Mouse (Mus musculus) urinary bladder, postnatal 10 days (tissue): ENCODE results near the gene Ddx52.

ENCODE experiments used
- DNase-seq: peaks from one replicate; pipeline ENCODE4 v3.0.0; 2022; ENCODE audit warnings: low spot score

Ddx52 gene

DNA sequence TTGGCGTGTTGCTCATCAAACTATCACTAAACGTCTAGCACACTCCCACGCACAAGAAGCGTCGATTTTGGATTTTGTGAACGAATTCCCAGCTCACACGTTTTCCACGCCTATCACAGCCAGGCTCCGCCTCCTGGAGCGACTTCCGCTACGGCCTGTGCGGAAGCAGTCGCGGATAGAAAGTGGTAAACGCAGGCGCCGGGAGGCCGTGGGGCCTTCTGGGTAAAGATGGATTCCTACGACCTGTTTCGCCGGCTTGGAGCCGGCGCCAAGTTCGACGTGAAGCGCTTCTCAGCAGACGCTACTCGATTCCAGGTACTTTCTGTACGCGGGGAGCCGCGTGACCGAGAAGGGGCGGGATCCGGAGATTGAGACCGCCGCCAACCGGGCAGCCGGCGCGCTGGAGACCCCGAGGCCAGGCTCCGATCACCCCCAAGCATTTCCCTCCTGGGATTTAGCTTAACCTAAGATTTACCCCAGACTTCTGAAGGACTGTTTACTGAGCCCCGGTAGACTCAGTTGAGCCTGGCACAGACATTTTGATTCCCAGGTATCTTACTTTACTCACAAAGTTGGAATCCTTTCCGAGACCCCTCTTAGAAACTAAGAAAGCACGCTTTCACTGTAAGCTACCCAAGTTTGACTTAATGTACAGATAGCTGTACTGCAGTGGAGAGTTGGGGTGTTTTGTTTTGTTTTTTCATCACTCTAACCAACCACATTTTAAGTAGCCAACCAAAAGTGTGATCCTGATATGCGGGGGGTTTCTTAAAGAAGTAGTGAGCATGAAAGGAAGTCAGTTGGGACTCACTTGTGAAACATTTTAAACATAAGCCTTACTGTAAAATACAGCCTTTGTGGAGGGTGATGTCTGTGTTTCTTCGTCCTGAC lies at the start of gene Ddx52:
TSS of gene Ddx52 (plus strand) at position 113 of the 891 bp plus-strand sequence.
- DNase-seq: peak; percentile 43

DNA sequence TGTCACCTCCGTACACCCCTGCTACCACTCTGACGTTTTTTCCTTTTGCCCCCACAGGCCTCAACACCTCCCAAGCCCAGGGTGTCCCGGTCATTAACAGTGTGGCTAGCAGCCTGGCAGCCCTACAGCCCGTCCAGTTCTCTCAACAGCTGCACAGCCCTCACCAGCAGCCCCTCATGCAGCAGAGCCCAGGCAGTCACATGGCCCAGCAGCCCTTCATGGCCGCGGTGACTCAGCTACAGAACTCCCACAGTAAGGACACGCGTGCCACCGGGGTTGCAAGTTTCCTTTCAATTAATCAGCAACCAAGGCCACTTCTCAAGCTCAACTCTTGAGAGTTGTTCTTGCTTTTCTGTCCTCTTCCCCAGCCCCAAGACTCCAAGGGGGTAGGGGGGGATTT lies 48.5 kb upstream of the Ddx52 start:
- no peak for DNase-seq

DNA sequence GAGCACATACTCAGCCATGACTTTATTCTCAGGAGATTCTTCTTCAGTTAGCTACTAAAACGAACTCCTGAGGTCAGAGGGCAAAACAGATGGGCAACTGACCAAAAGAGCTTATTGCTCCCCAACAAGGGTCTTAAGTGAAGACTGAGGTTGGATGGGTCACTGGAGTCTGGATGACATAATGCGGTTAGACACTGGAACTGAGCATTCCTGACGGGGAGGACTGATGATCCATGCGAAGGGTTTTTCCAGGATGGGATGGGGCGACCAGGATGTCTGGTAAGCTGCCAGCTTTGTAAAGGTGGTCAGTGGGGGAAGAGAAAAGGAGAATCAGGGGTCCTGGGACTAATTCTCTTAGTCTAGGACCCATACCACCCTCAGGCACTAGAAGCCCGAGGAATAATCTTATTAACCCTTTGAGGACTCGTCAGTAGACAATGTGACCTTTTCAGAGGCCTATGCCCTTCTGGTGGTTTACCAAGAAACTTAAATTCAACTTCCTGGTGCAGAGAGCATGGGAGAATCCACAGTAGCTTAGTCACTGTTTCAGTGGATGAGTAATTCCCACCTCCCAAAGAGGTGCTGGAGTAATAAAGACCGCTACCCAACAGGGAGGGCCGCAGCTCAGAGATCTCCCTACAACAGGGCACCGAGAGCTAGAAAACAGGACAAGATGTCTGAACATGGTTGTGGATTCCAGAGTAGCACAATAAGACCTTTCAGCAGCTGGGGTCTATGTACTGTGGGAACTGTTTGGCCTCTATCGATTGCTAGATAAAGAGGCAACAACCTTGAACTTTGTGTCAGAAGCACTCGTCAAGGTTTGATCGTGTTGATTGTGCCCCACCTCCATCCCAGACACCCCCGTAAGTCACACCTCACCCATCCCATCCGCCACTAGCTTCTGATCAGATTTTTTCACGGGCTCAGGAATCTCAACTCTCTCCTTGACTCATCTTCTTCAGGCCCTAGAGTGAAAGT lies 45.1 kb upstream of the Ddx52 start:
- DNase-seq: no peak

DNA sequence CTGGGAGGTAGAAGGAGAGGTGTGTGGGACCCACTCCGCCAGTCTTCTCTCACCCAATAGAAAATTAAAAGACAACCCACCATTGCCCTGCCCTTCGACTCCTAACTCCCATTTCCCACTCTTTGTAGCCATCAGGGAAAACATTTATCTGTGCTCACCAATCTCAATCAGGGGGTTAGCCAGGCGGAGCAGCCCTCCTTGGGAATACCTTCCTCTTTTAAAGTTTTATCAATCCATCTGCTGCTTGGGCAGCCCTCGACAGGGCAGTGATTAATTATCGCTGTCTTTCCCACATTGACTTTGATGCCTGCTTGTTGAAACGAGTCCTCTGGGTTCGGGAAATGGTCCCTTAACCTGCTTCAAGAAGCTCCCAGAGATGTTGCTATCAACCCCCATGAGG lies 44.3 kb upstream of the Ddx52 start:
- DNase-seq: no peak

DNA sequence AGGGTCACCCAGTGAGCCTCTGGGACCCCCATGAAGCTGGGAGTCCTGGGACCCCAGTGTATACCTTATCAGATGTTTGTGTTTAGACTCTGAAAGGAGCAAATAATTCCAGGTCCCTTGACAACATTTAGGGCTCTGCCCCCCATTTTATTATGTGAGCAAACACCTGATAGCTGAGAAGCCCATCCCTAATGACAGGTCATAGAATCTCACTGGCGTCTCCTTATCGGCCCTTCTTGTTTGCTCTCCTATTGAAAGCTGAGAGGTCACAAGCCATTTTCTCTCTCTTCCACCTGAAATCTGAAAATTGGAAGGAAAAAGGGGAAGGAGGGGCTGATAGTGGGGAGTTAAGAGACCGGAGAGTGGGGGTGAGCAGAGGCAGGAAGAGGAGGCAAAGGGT lies 39.0 kb upstream of the Ddx52 start:
- DNase-seq: no peak

DNA sequence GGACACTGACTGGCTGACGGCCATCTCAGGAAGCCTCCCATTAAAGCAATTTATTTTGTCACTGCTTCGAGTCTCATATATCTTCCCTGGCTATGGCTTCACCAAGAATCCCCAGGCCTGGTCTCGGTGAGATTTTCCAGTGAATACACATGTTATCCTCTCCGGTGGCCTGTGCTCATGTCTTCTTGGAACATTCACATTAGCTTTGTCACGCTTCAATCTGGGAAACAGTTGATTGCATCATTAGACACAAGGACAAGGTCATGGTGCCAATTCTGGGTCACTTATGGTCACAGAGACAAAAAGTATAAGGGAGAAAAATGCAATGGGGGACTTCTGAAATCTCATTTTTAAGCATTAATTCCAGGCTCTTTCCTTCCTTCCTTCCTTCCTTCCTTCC lies 36.1 kb upstream of the Ddx52 start:
- DNase-seq: no peak

DNA sequence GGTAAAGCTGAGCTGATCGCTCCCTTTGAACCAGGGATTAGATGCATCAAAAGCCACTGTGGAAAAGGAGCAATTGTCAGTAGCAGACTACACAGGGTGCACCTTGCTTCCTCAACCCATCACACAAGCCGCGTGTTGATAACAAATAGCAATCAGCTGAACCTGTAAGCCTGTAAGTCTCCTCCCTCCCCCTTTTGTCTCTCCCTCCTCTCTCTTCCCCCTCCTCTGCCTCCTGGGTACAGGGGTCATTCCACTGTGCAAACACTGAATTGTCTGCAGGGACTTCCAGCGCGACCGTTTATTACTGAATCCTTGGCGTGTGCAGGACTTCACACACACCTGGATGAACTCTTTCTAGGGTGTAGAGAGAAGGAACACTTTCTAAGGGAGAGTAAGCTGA lies 33.5 kb upstream of the Ddx52 start:
- no peak for DNase-seq

DNA sequence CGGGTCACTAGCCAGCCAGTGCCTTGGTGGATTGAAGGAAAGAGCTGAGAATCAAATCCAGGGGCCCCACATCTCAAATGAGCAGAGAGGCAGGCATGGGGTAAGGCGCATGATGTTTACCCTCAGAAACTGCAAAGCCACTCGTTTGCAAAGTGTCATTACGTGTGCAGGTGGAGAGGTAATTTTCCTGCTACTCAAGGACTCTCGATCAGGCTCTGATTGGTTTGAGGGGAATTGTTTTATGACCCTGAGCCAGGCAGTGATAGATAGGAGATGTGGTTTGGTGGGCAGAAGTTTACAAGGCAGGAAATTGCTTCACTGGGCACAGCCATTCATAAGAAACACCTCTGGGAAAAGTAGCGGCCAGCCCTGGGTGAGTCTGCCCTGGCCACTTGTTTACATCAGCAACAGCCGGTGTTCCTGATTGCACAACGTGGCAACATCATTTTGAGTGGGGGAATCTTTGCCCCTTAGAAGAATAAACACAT lies 28.0 kb upstream of the Ddx52 start:
- no peak for DNase-seq

DNA sequence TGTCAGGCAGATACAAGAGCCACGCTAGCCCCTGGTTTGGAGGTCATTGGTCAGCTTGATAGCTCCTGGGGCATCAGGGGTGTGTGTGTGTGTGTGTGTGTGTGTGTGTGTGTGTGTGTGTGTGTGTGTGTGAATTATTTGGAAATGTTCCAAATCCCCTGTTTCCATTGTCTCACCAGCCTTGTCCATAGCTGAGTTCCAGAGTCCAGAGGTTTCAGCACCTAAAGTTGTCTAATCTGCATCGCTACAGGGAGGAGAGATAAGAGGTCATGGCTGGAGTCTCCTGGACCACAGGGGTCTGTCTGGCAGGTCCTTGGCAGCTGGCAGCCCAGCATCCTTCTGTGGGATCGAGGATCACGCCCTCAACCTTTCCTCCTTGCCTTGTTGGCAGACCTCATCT lies 27.4 kb upstream of the Ddx52 start:
- DNase-seq: no peak

DNA sequence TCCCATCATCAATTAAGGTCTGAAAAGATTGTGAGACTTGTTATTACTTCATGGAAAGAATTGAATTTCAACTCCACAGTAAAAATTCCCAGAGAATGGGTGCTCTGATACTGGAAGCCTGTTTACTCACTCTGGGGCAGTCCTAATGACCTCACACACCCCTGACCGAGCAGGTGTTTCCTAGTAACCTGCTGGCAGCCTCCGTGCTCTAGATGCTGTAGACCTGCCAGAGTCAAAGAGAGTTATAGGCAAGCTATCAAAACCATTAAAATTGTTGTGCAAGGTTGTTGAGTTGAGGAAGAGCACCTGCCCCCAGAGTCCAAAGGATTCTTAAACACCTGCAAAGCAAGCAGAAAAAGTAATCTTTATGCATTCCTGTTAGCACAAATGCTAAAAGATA lies 19.3 kb upstream of the Ddx52 start:
- DNase-seq: no peak

DNA sequence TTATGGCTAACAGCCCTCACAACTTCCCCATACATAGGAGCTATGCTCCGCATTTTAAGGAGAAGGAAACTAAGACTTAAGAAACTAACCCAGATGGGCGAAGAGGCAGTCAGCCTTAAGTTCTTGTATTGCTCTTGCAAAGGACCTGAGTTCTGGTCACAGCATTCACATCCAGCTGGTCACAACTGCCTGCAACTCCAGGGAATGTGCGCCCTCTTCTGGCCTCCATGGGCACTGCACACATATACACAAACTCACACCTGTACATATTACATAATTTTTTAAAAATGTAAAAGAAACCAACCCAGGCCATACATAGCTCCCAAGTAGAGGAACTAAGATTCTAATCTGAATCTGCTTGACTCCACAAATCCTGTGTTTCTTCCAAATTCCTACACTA lies 14.8 kb upstream of the Ddx52 start:
- no peak for DNase-seq

DNA sequence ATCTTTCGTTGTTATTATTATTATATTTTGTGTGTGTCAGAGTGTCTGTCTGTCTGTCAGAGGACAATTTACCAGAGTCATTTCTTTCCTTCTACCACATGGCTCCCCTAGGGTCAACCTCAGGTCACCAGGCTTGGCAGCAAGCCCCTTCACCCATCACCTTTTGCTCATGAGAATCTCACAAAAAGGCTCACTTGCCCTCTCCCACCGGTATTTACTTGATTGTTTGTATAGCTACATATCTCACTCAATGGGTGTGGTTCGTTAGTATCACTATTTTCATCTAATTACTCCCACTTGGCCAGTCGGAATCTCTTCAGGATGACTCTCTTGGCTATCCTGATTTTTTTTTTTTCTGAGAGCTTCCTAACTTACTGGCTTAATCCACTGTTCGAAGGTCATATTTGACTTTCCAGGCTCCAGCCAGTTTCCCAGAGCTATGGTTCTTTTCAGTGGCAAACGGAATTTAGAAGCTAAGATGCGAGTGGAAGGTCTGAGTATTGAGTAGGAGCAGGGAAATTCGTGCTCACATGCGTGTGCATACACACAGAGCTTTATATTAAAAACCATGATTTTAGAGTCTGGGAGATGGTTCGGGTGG lies 9.3 kb upstream of the Ddx52 start:
- DNase-seq: no peak

DNA sequence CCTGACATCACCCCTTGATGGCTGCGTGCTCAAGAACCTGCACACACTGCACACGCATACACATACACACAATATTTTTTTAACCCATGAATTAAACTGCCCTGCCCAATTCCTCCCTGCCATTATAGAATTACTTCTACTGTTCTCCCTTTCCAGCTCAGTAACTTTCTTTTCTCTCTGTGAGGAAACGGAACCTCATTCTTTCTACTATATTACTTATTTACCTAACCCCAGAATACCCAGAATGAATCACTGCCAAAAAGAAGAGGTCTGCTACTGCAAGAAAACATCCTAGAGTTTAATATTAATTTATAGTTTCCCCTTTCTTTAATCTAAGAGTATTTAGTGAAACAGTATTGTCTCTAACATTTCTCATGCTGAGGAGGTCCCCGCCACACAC lies 8.5 kb upstream of the Ddx52 start:
- no peak for DNase-seq

DNA sequence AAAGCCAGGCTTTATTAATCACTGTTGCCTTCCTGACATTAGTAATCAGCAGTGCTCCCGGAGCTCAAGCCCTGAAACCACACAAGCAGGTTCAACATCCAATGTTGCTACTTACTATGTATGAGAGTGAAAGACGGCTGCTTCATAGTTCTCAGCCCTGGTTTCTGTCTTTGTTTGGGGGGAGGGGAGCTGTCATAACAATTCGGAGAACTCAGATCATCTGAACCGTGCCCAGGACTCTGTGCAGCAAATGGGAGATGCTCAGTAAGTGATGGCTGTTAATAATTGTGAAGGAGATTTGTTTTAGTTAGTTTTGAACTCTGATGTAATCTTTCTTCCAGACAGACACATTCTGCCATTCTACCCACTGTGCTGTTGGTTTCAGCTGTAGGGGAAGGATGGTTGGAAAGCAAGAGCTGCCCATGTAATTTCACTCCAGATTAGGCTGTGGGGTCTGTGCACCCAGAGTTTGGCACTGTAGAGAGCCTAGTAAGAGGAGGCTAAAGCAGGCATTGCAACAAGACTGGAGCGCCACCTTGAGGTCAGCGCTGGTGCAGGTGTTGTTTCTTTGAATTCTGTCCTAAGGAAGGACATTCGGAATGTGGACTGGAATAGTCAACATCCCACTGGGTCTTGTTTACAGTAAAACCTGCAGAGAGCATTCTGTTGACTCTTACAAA lies 5.7 kb upstream of the Ddx52 start:
- DNase-seq: peak; percentile 28

DNA sequence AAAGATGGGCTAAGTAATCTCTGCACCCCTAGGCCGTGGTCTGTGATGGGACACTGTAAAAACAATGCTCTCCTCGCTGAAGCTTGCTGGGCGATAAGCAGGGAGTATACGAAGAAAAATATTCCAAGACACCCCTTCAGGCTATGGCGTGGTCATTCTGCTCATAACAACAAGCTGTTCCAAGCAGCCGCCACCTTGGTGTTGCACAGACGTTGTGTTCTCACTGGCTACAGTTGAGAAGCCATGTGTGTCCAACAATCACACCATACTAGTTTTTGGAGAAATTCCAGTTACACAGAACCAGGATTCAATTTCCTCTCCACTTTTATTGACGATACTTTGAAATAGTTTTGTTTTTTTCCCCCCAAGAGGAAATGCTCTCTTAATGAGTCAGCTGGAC lies 3.3 kb upstream of the Ddx52 start:
- no peak for DNase-seq

DNA sequence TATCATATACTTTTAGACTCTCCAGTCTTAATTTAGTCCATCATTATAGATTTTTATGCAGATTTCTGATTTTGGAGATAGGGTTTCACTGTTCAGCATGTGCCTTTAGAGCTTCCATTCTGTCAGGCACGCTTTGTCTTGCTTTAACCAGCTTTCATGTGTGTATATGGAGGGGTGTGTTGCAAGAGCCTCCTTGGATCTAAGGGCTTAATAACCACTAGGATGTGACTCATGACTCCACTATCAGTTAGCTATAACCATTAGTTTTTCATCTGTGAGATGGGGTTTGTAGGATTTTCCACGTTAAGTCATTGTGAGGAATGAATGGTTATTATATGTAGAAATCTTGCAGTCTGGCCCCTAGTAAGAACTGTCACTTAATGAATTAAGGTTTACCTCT lies 15.0 kb downstream of the Ddx52 start:
- no peak for DNase-seq

DNA sequence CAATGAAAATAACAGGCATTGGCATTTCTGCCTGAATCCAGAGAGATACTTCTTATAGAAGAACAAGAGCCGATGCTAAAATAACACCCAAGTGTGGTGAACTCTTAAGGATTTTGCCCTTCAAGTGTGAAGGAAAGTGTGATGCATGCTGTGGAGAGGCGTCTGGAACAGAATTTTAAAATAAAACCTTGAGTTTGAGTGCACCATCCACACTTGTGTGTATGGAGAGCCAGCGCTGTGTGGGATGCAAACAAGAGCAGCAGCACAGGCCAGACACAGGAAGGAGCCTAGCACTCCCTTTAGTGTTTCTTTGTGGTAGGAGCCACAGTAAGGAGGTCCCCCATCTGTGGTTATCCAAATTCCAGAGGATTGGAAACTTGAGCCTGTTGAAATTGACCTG lies 20.1 kb downstream of the Ddx52 start:
- DNase-seq: no peak

DNA sequence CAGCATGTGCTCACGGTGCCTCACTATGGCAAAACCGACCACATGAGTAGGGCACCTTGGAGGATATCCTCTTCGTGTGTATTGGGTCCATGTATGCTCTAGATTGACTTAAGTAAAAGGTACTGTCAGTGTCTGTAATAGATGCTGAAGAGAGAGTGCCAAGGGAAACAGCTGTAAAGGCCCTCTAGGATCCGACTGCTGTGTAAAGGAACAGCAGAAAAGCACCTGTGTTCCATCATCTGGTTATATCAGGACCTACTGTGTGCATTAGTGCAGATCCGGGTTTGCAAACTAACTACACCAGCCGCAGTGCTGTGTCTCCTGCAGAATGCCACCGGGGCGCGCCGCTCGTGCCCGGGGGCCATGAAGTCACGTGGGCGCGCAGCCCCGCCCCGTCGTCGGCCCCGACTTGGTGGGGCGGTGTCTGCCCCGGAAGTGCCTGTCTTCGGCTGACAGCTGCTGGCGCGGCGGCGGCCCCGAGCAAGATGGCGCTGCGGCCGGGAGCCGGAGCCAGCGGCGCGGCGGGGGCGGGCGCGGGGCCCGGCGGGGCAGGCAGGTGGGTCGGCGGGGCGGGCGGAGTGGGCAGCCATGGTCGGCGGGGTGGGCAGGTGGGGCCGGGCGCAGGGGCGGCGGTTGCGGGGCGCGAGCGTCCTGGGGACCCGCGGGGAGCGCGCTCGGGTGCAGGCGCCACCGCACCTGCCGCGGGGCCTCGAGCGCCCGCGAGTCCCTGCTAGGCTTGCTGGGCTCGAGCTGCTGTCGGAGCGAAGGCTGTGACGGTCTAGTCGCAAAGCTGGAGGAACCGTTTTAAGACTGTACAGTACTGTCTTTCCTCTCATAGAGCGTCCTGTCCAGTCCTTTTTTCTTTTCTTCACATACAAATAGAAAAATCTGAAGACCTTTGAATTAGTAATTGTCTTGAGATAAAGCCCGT lies 22.4 kb downstream of the Ddx52 start, which contains the start of gene Synrg:
TSS of gene Synrg (plus strand) at position 438 of the 931 bp plus-strand sequence.
- DNase-seq: peak; percentile 28

DNA sequence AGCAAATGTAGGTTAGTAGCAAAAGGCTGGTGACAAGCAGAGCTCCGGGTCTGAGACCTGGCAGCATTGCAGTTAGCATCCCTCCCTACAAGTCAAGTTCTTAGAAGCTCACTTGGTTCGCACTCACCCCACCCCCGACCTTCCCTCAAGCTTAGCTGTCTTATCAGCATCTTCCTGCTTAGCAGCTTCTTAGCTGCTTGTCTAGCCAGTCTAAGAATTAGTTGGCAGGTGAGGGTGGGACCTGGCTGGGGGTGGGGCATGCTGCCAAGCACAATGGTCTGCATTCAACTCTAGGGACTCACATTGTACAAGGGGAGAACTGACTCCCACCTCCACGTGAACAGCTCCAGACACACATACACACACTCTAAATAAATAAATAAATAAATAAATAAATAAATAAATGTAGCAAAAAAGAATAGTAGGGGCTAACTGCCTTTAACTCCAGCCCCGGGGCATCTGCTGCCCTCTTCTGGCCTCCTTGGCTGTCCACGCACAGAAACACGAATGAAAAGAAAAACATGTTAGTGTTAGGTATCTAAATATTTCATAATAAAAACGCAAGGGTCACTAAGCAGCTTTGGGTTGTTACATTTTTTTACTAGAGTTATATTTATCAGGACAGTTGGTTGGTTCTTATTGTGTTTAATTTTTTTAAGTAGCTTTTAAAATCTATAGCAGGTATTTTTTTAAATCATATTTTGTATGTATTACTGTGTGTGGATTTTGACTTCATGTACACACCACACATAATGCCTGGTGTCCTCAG lies 25.8 kb downstream of the Ddx52 start:
- no peak for DNase-seq

DNA sequence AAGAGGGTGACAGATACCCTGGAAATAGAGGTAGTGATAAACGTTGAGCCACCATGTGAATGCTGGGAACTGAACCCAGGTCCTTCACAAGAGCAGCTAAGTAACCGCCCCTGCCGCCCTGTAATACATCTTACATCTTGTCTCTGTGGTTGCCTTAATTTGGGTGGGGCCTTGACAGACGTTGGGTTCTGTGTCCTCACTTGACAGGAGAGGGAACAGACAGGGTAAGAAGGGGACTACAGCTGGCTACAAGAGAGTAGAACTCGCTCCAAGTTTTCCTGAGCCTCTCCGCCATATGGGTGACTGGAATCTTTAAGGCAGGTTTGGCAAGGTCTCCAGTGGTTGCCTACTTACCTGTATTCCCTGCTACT lies 26.3 kb downstream of the Ddx52 start:
- no peak for DNase-seq
